Mouse (Mus musculus) CH12.LX (cell line): ENCODE data around the gene Arhgef28. TPM values are rescaled to one million over a fixed set of nuclear protein-coding genes. Genes with fewer than 3 reads are reported as not detected.

Experiments used
- DNase-seq: peaks from one replicate; pipeline ENCODE4 v3.0.0-alpha.2; 2013; ENCODE audit errors: extremely low read depth
- H3K27ac ChIP-seq: 2 replicates; pipeline ENCODE4 v1.5.1; 2012; ENCODE audit warnings: low read depth, mild to moderate bottlenecking, control low read depth, moderate library complexity; ENCODE audit not compliant: insufficient read depth
- H3K27me3 ChIP-seq: replicated peaks from 2 replicates; pipeline ENCODE3; 2012; ENCODE audit warnings: inconsistent platforms
- H3K36me3 ChIP-seq, 2 experiments: replicated peaks in 1 of 2; 2 replicates each; pipeline versions ENCODE3 to v1.6.1; 2012; ENCODE audit warnings: inconsistent platforms in 1 of 2, low read length in 1 of 2, mild to moderate bottlenecking in 1 of 2, mixed read lengths in 1 of 2, moderate library complexity in 1 of 2; ENCODE audit not compliant: control insufficient read depth in 1 of 2, insufficient read depth in 1 of 2
- H3K4me1 ChIP-seq, 2 experiments: 2 replicates each; pipeline ENCODE4 v1.6.1; 2012; ENCODE audit warnings: inconsistent platforms in 1 of 2, moderate library complexity in 1 of 2; ENCODE audit not compliant: insufficient read depth in 2 of 2, control insufficient read depth in 1 of 2
- H3K4me2 ChIP-seq: 2 replicates; pipeline ENCODE4 v1.6.1; 2012; ENCODE audit warnings: low read depth, mild to moderate bottlenecking, control low read depth; ENCODE audit not compliant: poor library complexity, insufficient read depth, severe bottlenecking
- H3K4me3 ChIP-seq, 3 experiments: fragments of 150-350 bp in 1 of 3; sonication (generic) in 1 of 3; replicated peaks in 1 of 3; 2 replicates each; pipeline versions ENCODE3 to v1.5.1; 2011 to 2012; ENCODE audit warnings: low read depth in 2 of 3, low read length in 2 of 3, mild to moderate bottlenecking in 2 of 3, moderate library complexity in 2 of 3, control low read depth in 1 of 3, improper control_type of control experiment in 1 of 3, inconsistent platforms in 1 of 3, mixed read lengths in 1 of 3; ENCODE audit not compliant: poor library complexity in 1 of 3
- H3K79me2 ChIP-seq: replicated peaks from 2 replicates; pipeline ENCODE4 v1.6.1; 2012; ENCODE audit warnings: mild to moderate bottlenecking, moderate library complexity; ENCODE audit not compliant: control insufficient read depth, poor library complexity, insufficient read depth, severe bottlenecking; ENCODE audit errors: extremely low read depth
- H3K9ac ChIP-seq: 2 replicates; pipeline ENCODE4 v1.6.1; 2012; ENCODE audit warnings: low read depth, mild to moderate bottlenecking, control low read depth, moderate library complexity; ENCODE audit not compliant: insufficient read depth
- H3K9me3 ChIP-seq: replicated peaks from 2 replicates; pipeline ENCODE3; 2012; ENCODE audit warnings: low read length, inconsistent platforms, mixed read lengths
- CHD1 ChIP-seq: IDR thresholded peaks from 2 replicates; pipeline ENCODE4 v1.6.1; 2012; ENCODE audit warnings: low read depth, low read length, improper control_type of control experiment, inconsistent platforms
- EP300 ChIP-seq: IDR thresholded peaks from 2 replicates; pipeline ENCODE4 v1.6.1; 2011; ENCODE audit warnings: low read length, improper control_type of control experiment
- ETS1 ChIP-seq: conservative IDR thresholded peaks from 2 replicates; pipeline ENCODE4 v1.6.1; 2012; ENCODE audit warnings: low read depth, mild to moderate bottlenecking, inconsistent platforms, low read length, improper control_type of control experiment, moderate library complexity
- GABPA ChIP-seq: IDR thresholded peaks from 2 replicates; pipeline ENCODE4 v1.6.1; 2012; ENCODE audit warnings: low read depth, low read length, improper control_type of control experiment, inconsistent platforms; ENCODE audit not compliant: insufficient replicate concordance
- HCFC1 ChIP-seq: IDR thresholded peaks from 2 replicates; pipeline ENCODE4 v1.6.1; 2012; ENCODE audit warnings: low read depth, mild to moderate bottlenecking, inconsistent platforms, low read length, improper control_type of control experiment
- KAT2A ChIP-seq: IDR thresholded peaks from 2 replicates; pipeline ENCODE4 v1.6.1; 2012; ENCODE audit warnings: low read length, improper control_type of control experiment, inconsistent platforms; ENCODE audit not compliant: insufficient replicate concordance
- MAFK ChIP-seq: IDR thresholded peaks from 2 replicates; pipeline ENCODE4 v1.6.1; 2011; ENCODE audit warnings: low read length, improper control_type of control experiment; ENCODE audit not compliant: insufficient replicate concordance
- MAZ ChIP-seq: IDR thresholded peaks from 2 replicates; pipeline ENCODE4 v1.6.1; 2012; ENCODE audit warnings: low read depth, mild to moderate bottlenecking, inconsistent platforms, low read length, improper control_type of control experiment, moderate library complexity
- MEF2A ChIP-seq: IDR thresholded peaks from 2 replicates; pipeline ENCODE4 v1.6.1; 2014; ENCODE audit warnings: low read depth, mild to moderate bottlenecking, inconsistent platforms, low read length, improper control_type of control experiment, borderline replicate concordance
- MXI1 ChIP-seq: IDR thresholded peaks from 2 replicates; pipeline ENCODE4 v1.6.1; 2011; ENCODE audit warnings: mild to moderate bottlenecking, low read depth, low read length, improper control_type of control experiment
- MYC ChIP-seq: IDR thresholded peaks from 2 replicates; pipeline ENCODE4 v1.6.1; 2011; ENCODE audit warnings: low read depth, mild to moderate bottlenecking, improper control_type of control experiment, low read length
- NRF1 ChIP-seq: IDR thresholded peaks from 2 replicates; pipeline ENCODE4 v1.6.1; 2014; ENCODE audit warnings: low read depth, mild to moderate bottlenecking, inconsistent platforms, low read length, improper control_type of control experiment, moderate library complexity
- PAX5 ChIP-seq: IDR thresholded peaks from 2 replicates; pipeline ENCODE4 v1.6.1; 2012; ENCODE audit warnings: low read length, inconsistent platforms, mixed read lengths
- POLR2A ChIP-seq: IDR thresholded peaks from 2 replicates; pipeline ENCODE4 v1.6.1; 2011; ENCODE audit warnings: low read depth, mild to moderate bottlenecking, improper control_type of control experiment, low read length
- RAD21 ChIP-seq: IDR thresholded peaks from 2 replicates; pipeline ENCODE4 v1.6.1; 2011; ENCODE audit warnings: low read depth, mild to moderate bottlenecking, low read length, improper control_type of control experiment, moderate library complexity
- SIN3A ChIP-seq: IDR thresholded peaks from 2 replicates; pipeline ENCODE4 v1.6.1; 2012; ENCODE audit warnings: low read length, improper control_type of control experiment, inconsistent platforms
- TBP ChIP-seq: conservative IDR thresholded peaks from 2 replicates; pipeline ENCODE4 v1.6.1; 2011; ENCODE audit warnings: low read depth, low read length, improper control_type of control experiment
- USF1 ChIP-seq: IDR thresholded peaks from 2 replicates; pipeline ENCODE4 v1.6.1; 2014; ENCODE audit warnings: low read depth, mild to moderate bottlenecking, inconsistent platforms, low read length, improper control_type of control experiment
- USF2 ChIP-seq: conservative IDR thresholded peaks from 2 replicates; pipeline ENCODE4 v1.6.1; 2011; ENCODE audit warnings: low read depth, low read length, improper control_type of control experiment
- ZC3H11A ChIP-seq: IDR thresholded peaks from 2 replicates; pipeline ENCODE4 v1.6.1; 2012; ENCODE audit warnings: low read depth, mild to moderate bottlenecking, inconsistent platforms, low read length, improper control_type of control experiment
- dilution Hi-C: fragments of 300-500 bp; cut with MboI; formaldehyde crosslinking; loops from 2 replicates; pipeline ENCODE4 v1.14.3; 2020; ENCODE audit warnings: low sequenced_read_pairs; ENCODE audit not compliant: extremely low pct_unique_long_range_greater_than_20kb, extremely low pct_ligation_motif_present
- in situ Hi-C: fragments of 300-500 bp; cut with MboI; formaldehyde crosslinking; loops from 3 replicates; pipeline ENCODE4 v1.14.3; 2019; ENCODE audit warnings: low sequenced_read_pairs, low pct_ligation_motif_present, low pct_unique_long_range_greater_than_20kb, mixed read lengths
- polyA plus RNA-seq: library from polyadenylated mRNA; unstranded; fragments of >175 nt; gene quantifications from 2 replicates; pipeline ENCODE4 v1.2.1, GENCODE M21; 2012; ENCODE audit warnings: low read depth; ENCODE audit not compliant: insufficient read length
- total RNA-seq, 2 experiments: library from RNA; depleted of rRNA; stranded (reverse); fragments of 300-350 nt in 1 of 2; fragments of >200 nt in 1 of 2; gene quantifications; 2 replicates each; pipeline ENCODE4 v1.2.3; 2012 to 2014

Arhgef28 gene
- total and polyA plus RNA-seq, 3 experiments = 0.07 to 0.24 (median 0.08) TPM

- in situ Hi-C loops = no loop called here
- no peak for TF ChIP-seq CHD1
- no peak for TF ChIP-seq PAX5
- no peak for TF ChIP-seq USF1
- no peak for TF ChIP-seq HCFC1
- no peak for TF ChIP-seq POLR2A
- no peak for TF ChIP-seq SIN3A
- TF ChIP-seq TBP = no peak
- no peak for TF ChIP-seq MAFK
- TF ChIP-seq MAZ = no peak
- TF ChIP-seq USF2 = no peak
- TF ChIP-seq MYC = no peak
- no peak for TF ChIP-seq EP300
- no peak for TF ChIP-seq MEF2A
- no peak for TF ChIP-seq RAD21
- TF ChIP-seq NRF1 = no peak
- no peak for TF ChIP-seq MXI1
- TF ChIP-seq ETS1 = no peak
- TF ChIP-seq ZC3H11A = no peak
- TF ChIP-seq KAT2A = no peak
Observed at GRCm38 (mm10) chr13:98120356-98121123, 85.7 kb downstream of the Arhgef28 start.

GRCm38 (mm10) chr13:98118291-98118690 lies 87.9 kb downstream of the Arhgef28 start:
- dilution Hi-C loops = no loop called here
- Histone ChIP-seq H3K4me1 (peaks cover 0 to 19% of the 10 kb centered on the region in 2 experiments; a peak in 2 of 4 replicates), H3K9me3 (peaks cover 2% of the 10 kb centered on the region), H3K4me2 (no peak overlapping the region), H3K9ac (no peak overlapping the region), H3K27me3 (no peaks in the 10 kb centered on the region), H3K79me2 (no peaks in the 10 kb centered on the region), H3K27ac (no peak overlapping the region), H3K36me3 (no peaks in the 10 kb centered on the region), H3K4me3 (no peak overlapping the region)
- in situ Hi-C loops = no loop called here
- no peak for DNase-seq
- no peak for TF ChIP-seq GABPA

More at GRCm38 (mm10) chr13:98120356-98121123, 85.7 kb downstream of the Arhgef28 start:
- Histone ChIP-seq H3K4me2 (no peak overlapping the region), H3K4me1 (peaks cover 0 to 38% of the 10 kb centered on the region in 2 experiments; a peak in 2 of 4 replicates), H3K4me3 (no peak overlapping the region), H3K9ac (no peak overlapping the region), H3K27me3 (no peaks in the 10 kb centered on the region), H3K27ac (no peak overlapping the region), H3K9me3 (peaks cover 2% of the 10 kb centered on the region), H3K79me2 (no peaks in the 10 kb centered on the region), H3K36me3 (no peaks in the 10 kb centered on the region)
- DNase-seq = no peak
- dilution Hi-C loops = no loop called here
